Mouse (Mus musculus) layer of hippocampus, adult 9-11 months (tissue): ENCODE results near the gene Atp4b.
A peak's percentile ranks its signal among the peaks of the same experiment; 100 is the strongest.

Experiments used
- DNase-seq: peaks from one replicate; pipeline ENCODE4 v3.0.0; 2022

The Atp4b gene

GRCm38 (mm10) chr8:13396725-13397124 lies at the start of gene Atp4b:
Gene Atp4b, minus strand, starts transcription at chr8:13396825.
- no peak for DNase-seq

- no peak for DNase-seq
Measured at GRCm38 (mm10) chr8:13442152-13442551, 45.5 kb upstream of the Atp4b start.

- no peak for DNase-seq
Measured at GRCm38 (mm10) chr8:13437531-13437930, 40.9 kb upstream of the Atp4b start.

GRCm38 (mm10) chr8:13436052-13436451 lies 39.4 kb upstream of the Atp4b start:
- no peak for DNase-seq

- no peak for DNase-seq
Measured at GRCm38 (mm10) chr8:13434889-13435288, 38.3 kb upstream of the Atp4b start, which contains the start of gene Tmem255b. Gene Tmem255b, plus strand, starts transcription at chr8:13435189.

- no peak for DNase-seq
Measured at GRCm38 (mm10) chr8:13433130-13433529, 36.5 kb upstream of the Atp4b start.

GRCm38 (mm10) chr8:13430866-13431265 lies 34.2 kb upstream of the Atp4b start:
- DNase-seq: no peak

GRCm38 (mm10) chr8:13430412-13430811 lies 33.8 kb upstream of the Atp4b start:
- no peak for DNase-seq

- DNase-seq: no peak
Measured at GRCm38 (mm10) chr8:13428156-13428555, 31.5 kb upstream of the Atp4b start.

- DNase-seq: no peak
Measured at GRCm38 (mm10) chr8:13427351-13427750, 30.7 kb upstream of the Atp4b start.

- DNase-seq: no peak
Measured at GRCm38 (mm10) chr8:13420970-13421369, 24.3 kb upstream of the Atp4b start.

GRCm38 (mm10) chr8:13419111-13419639 lies 22.6 kb upstream of the Atp4b start:
- no peak for DNase-seq

GRCm38 (mm10) chr8:13415879-13416278 lies 19.3 kb upstream of the Atp4b start:
- no peak for DNase-seq

GRCm38 (mm10) chr8:13413823-13414390 lies 17.3 kb upstream of the Atp4b start:
- no peak for DNase-seq

GRCm38 (mm10) chr8:13412891-13413558 lies 16.4 kb upstream of the Atp4b start:
- DNase-seq: peak; percentile 32

- DNase-seq: peak; percentile 59
Measured at GRCm38 (mm10) chr8:13411597-13411996, 15.0 kb upstream of the Atp4b start.

GRCm38 (mm10) chr8:13406011-13406410 lies 9.4 kb upstream of the Atp4b start:
- no peak for DNase-seq

GRCm38 (mm10) chr8:13404666-13405131 lies 8.1 kb upstream of the Atp4b start, which contains the start of gene Grk1:
Gene Grk1, plus strand, starts transcription at chr8:13405081.
- DNase-seq: no peak

GRCm38 (mm10) chr8:13403517-13403916 lies 6.9 kb upstream of the Atp4b start:
- DNase-seq: no peak

- no peak for DNase-seq
Measured at GRCm38 (mm10) chr8:13393869-13394268, 2.8 kb downstream of the Atp4b start.

GRCm38 (mm10) chr8:13388744-13389143 lies 7.9 kb downstream of the Atp4b start:
- no peak for DNase-seq

- no peak for DNase-seq
Measured at GRCm38 (mm10) chr8:13387728-13388127, 8.9 kb downstream of the Atp4b start.

- no peak for DNase-seq
Measured at GRCm38 (mm10) chr8:13386366-13386765, 10.3 kb downstream of the Atp4b start.

- no peak for DNase-seq
Measured at GRCm38 (mm10) chr8:13382999-13383398, 13.6 kb downstream of the Atp4b start.
